Mouse (Mus musculus): ENCODE results near the gene Gfm2. TPM values are rescaled to one million over a fixed set of nuclear protein-coding genes. Genes with fewer than 3 reads are reported as not detected.

Gene Gfm2
- polyA plus RNA-seq, 1 experiment, result 23.6 TPM

DNA sequence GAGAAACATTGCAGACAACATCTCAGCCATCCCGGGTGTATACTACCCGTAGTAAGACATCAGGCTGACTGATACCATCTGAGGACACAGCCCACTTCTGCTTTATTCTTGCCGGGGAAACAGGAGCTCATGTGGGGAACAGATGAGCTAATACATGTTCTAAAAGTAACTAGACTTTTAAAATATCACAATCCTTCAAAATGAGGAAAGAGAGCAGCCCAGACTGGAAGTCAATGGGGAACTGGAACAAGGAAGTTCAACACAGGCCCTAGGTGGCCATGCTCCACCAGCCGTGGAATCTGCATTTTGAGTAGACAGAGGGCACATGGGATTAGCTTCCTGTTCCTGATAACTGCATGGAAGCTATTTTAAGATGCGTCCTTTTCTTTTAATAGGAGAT, 50.0 kb downstream of the Gfm2 start:
- no peak for DNase-seq (ENCODE audit: low read depth)

DNA sequence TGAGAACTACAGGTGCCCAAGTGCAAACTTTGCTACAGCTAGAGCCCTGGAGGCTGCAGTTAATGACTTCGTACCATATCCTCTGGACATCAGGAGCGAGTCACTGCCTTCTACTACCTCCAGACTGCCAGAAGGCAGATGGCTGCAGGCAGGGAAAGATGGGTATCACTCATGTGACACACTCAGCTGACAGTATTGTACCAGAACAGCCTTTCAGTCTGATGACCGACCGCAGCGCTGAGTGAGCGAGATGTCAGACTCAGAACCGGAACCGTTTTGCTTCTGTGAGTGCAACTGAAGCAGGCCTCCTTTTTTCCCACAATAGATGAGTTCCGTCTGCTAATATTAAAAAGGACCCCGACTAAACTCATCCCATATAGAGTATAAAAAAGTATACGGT, 54.9 kb downstream of the Gfm2 start:
- DNase-seq (ENCODE audit: low read depth), result no peak

GRCm38 (mm10) chr13:97193420-97193819, 55.7 kb downstream of the Gfm2 start:
- no peak for DNase-seq (ENCODE audit: low read depth)

DNA sequence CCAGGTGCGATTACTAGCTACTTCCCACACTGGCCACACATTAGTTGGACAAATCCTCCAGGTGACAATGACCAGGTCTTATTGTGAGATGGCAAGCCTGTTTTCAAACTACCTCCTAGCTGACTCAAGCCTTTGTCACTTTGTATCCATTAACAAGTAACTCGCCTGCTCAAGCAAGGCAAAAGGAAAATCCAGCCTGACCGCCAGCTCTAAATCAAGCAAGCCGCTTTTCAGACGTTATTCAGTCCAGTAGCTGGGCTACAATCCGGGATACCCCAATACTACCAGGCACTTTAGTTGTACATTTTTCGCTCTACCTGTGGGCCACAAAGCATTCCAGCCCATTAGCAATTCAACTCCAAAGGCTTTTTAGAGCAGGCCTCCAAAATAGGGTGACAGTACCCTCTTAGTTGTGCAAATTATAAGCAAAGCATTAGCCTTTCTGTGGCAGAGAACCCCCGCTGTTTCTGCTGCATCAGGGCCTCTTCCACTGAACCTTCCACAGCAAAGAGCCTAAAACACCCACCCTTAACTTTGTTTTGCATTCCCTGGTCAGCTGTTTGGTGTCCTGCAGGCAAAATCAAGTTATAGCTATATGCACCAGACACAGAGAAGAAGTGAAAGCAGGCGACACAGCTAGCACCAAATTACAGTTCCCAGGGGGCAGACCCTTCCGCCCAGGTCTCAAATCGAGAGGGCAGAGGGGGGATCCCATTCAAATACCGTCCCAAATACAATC, 58.6 kb downstream of the Gfm2 start:
- DNase-seq (ENCODE audit: low read depth), result no peak

- DNase-seq (ENCODE audit: low read depth), result no peak
These were observed 59.1 kb downstream of the Gfm2 start for GRCm38 (mm10) chr13:97196925-97197218.

GRCm38 (mm10) chr13:97197932-97198562, 60.3 kb downstream of the Gfm2 start, which contains the start of gene Hexb:
Gene Hexb, minus strand, starts transcription at chr13:97198357.
- DNase-seq (ENCODE audit: low read depth), result peak; percentile 24

DNA sequence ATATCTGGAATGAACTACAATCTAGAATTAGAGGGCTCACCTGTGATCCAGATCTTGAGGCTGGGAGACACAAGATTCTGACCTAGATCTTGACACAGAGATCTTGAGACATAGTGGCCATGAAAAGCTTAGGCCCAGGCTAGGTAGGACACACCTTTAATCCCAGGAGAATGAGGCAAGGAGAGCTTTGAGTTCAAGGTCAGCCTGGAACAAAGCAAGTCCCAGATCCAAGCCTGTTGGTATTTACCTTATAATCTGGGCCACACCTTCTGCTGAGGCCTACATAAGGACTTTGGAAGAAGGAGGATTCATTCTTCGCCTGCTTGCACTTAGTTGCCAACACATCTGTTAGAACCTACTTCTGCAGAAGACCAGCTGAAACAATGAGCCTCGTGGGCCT, 61.4 kb downstream of the Gfm2 start:
- no peak for DNase-seq (ENCODE audit: low read depth)

DNA sequence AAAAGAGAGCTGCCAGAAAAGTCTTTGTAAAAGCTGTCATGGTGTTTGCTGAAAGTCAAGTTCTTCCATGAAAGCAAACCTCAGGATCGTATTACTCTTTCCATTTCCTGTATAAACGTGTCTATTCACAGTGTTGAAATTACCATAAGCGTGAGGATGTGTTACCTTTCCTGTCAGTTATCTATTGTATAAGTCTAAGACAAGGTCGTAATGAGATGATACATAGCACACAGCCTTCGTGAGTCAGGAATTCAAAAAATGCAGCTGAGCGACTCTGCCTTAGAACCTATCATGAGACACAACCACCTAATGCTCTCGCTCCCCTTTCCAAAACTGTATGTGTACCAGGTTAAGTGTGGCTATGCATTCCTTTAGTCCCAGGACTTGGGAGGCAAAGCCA, 63.3 kb downstream of the Gfm2 start:
- no peak for DNase-seq (ENCODE audit: low read depth)

GRCm38 (mm10) chr13:97201896-97202295, 64.2 kb downstream of the Gfm2 start:
- no peak for DNase-seq (ENCODE audit: low read depth)

DNA sequence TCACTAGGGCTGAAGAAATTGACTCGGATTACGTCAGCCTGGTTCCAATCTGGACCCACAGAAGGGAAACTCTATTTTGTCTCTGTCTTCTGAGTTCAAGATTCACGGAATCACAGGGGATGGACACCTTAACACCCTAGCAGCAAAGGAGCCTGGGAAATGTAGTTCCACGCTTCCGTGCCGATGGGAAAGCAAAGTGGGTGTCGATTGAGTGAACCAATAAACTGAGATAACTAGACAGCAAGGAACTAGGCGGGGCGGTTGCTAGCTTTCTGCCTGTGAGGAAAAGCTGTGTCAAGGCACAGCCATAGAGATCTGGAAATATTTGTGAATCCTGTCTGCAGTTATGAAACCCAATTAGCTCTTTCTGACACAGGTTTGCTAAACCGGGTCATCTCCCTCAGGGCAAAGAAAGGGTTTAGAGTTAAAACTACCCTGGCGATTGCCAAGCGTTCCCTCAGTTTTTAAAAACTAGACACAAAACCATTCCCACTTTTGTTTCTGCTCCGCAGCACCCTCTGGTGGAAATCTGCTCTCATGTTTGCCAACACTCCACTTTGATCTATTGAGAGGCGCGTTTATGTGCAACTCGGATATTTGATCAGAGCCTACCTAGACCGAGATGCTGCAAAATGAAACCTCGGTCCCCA, 67.4 kb downstream of the Gfm2 start:
- peak; percentile 52 for DNase-seq (ENCODE audit: low read depth)

DNA sequence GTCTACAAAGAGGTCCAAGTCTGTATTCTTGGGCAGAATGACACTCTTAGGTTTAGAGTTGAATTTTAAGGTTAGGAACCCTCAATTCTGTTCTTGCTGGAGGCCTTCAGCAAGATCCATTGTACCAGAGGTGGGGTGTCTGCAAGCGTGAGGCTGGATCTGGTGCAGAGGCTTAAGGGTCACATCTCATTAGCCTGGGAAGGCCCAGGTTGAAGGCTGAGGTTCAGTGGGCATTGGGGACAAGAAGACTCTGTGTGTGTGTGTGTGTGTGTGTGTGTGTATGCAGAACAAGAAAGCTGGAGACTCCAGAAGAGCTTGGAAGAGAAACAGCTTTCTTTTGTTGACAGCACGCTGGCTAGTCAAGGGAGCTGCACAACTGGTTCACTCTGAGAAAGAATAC, 68.3 kb downstream of the Gfm2 start:
- DNase-seq (ENCODE audit: low read depth), result no peak

DNA sequence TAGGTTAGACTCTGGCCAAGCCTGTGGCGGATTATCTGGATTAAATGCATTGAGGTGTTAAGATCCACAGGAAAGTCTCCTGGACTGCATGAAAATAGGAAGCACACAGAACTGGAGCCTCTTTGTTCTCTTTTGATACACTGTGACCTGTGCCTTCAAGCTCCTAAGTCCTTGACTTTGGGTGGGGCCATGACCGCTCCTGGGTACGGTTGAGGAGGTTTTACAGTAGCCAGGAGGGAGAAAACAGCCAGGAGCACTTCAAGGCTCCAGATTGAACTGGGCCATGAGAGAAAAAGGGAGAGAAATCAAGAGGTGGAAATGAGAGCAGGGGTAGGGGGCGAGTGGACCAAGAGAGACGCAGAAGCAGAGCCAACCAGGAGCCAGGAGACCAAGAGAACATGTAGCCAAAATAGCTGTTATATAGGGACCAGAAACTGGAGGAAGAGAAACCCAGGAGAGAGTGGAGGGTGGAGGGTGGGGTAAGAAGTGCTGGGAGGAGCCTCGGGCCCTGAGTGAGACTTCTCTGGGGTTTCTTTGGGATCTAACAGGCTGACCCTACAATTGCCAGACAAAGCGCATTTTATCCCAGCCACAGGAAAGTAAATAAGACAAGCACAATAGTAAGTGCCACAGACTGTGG, 69.9 kb downstream of the Gfm2 start:
- no peak for DNase-seq (ENCODE audit: low read depth)

DNA sequence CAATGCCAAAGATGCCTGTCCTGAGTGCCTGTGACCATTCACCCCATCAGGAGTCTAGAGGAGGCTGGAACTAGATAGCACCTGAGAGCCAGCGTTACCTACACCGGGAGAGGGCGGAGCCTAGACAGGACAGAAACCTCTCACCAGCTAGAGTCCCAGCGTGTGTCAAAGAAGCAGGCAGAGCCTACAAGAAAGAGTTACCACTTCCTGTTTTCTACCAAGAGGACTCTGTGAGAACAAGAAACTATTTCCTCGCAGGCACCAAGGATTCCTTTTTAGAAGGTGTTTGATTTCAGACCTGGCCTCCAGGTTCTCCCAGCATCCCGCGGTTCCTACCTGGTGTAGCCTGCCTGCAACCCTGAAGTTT, 70.4 kb downstream of the Gfm2 start:
- DNase-seq (ENCODE audit: low read depth), result no peak

DNA sequence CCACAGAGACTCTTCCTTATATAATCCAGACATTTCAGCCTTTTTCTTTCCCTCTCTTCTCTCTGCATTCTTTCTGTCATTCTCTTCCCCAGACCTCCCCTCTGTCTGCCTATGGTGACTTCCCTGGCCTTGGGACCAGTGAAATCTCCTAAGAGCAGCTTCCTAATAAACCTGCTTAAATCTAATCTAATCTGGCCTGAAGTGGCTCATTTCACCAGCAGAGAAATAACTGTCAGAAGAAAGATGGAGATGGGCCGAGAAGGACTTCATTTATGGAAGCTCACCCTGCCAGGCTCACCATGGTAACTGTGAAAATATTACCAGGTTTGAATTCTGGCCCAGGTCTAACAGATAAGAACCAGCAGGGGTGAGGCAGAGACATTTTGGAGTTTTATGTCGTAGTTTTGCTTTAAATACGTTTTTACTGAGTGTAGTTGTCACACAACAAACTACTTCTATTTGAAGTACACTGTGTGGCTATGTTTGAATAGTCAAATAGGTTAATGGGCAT, 70.8 kb downstream of the Gfm2 start:
- no peak for DNase-seq (ENCODE audit: low read depth)

- no peak for DNase-seq (ENCODE audit: low read depth)
These were observed 77.0 kb downstream of the Gfm2 start for GRCm38 (mm10) chr13:97214583-97215268.

GRCm38 (mm10) chr13:97215563-97215962, 77.8 kb downstream of the Gfm2 start:
- no peak for DNase-seq (ENCODE audit: low read depth)

DNA sequence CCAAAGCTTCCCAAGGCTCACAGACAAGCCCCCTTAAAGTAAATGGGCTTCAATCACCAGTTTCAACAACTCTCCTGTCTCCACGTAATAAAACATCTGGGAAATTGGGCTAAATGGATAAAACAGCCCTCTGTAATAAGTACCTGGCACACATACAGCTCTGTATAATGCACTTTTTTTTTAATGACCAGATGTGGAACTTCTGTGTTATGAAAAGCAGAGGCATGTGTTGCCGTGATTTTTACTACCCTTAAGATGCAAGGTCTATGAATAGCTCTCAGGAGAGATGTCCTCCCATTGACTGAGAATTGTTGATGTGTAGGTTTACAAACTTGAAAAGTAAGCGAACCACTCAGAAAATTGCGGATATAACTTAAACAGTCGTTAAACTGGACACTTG, 78.5 kb downstream of the Gfm2 start:
- no peak for DNase-seq (ENCODE audit: low read depth)

- no peak for DNase-seq (ENCODE audit: low read depth)
These were observed 82.3 kb downstream of the Gfm2 start for GRCm38 (mm10) chr13:97220022-97220421.

GRCm38 (mm10) chr13:97223856-97224255, 86.1 kb downstream of the Gfm2 start:
- no peak for DNase-seq (ENCODE audit: low read depth)

DNA sequence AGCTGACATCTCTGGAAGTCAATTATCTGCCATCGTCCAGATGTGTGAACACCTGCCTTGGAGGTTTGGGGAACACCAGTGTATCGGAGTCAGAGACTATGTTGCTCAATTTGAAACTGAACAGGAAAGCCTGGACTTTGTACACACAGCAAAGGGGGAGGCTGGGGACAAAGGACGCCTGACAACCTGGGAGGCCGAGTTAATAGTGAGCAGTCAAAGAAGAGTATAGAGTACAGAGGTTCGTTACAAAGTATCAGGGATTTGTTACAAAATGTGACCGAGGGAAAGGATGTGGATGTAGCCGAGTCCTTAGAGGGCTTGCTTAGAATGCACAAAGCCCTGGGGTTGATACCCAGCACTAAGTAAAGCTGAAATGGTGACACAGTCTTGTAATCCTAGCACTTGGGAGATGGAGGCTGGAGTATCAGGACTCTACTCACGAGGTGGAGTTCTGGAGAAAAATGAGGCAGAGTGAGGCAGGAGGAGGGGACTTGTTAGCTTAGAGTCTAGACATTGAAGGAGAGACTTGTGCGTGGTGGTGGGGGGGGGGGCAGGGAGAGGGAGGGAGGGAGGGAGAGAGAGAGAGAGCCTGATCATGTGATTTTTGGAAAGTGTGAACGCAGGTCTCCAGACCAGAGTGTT, 86.7 kb downstream of the Gfm2 start:
- no peak for DNase-seq (ENCODE audit: low read depth)

- DNase-seq (ENCODE audit: low read depth), result no peak
These were observed 87.4 kb downstream of the Gfm2 start for GRCm38 (mm10) chr13:97225130-97225529.

- DNase-seq (ENCODE audit: low read depth), result no peak
These were observed 90.1 kb downstream of the Gfm2 start for GRCm38 (mm10) chr13:97227795-97228194.

Data from gonadal fat pad, adult 2 months (tissue).